Mouse (Mus musculus) testis, postnatal 10 days (tissue): ENCODE data around the gene Pafah1b3.

Experiments used
- DNase-seq: peaks from one replicate; pipeline ENCODE4 v3.0.0; 2021; ENCODE audit warnings: low spot score

Pafah1b3 gene

DNA sequence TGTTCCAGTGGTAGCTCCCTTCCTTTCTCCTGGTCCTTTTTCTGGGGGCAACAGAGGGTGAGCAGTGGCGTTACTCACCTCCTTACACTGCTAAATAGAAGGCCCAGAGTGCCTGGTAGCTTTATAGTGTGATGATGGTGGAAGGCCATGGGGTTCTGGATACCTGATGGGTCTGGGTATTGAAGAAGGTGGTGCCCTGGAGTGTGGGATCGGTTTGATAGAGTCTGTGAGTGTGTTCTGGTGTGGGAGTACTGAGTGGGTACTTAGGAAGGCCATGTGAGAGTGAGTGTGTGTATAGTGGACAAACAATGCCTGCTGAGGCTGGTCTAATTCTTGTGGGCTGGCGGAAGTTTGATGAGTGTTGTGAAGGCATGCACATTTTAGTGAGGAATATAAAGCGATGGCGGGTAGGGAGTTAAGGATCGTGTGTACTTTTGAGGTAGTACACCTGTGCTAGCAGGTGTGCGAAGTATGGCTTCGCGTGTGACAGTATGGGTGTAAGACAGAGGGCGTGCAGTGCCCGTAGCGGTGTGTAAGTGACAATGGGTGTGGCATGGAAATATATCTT is 16.5 kb downstream of the Pafah1b3 start:
- DNase-seq, result peak; percentile 43

DNA sequence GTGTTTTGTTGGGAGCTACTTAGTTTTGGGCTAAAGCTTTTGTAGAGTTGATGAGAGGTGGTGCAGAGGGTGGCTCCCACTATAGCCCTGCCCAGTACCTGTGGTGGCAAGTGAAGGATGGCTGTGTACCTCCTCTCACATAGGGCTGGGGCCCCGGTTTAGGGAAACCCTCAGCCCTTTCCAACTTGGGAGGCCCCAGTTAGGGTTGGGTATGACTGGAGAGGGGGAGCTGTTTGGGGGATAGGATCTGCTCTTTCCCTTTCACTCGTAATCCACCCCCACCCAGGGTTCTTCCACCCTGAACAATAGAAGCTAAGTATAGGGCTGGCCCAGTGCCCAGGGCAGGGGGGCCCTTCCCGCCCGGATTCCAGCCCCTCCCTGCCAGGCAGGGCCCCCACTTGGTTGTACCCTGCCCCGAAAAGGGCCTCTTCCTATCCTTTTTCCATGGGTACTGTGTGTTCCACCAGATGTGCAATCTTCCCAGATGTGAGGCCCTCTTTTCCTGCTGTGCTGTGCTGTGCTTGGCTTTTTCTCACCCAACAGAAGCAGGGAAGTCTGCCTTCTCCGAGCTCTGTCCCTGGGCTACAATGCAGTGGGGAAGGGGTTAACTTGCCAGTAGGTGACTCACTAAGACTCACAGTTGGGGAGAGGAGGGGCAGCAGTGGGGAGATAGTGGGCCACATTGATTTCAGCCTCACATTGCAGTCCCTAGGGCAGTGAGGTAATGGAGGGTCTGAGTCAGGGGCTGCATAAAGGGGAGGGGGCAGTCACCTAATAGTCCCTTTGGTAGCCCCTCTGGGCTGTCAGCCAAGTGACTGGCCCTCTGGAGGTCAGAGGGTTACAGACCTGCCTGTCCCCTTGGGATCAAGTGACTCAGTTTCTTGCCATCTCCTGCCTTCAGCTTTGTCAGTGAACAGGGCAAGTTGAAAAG is 17.7 kb downstream of the Pafah1b3 start:
- DNase-seq, result peak; percentile 80

DNA sequence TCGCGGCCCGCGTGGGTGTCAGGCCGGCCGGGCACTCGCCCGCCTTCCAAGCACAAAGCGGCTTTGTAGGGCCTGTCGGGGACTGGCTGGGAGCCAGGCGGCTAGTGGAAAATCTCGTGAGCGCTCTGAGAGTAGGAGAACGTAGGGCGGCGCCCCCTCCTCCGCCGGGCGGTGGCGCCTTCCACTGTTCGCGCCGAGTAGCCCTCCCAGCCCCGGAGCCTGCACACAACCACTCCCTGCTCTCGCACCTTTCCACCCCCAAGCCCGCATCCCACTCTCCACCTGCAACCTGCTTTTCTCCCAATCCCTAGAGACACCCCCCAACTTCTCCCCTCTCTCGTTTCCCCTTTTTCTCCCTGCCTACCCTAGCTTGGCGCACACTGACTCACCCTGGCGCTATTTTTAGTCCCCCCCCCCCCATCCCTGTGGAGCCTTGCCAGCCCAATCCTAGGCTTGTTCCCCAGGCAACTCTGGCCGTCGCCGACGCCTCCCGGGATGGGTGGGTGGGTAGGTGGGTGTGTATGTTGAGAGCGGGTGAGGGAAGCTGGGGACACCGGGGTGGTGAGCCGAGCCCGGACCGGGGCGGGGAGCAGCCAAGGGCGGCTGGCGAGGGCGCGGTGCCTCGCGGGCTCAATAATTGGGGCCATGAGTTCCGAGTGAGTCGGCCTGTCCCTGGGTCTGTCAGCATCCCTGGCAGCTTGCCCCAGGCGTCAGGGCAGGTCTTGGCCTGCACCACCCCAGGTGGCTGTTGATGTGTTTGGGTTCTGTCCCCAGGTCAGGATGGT is 18.5 kb downstream of the Pafah1b3 start:
- DNase-seq, result peak; percentile 96

DNA sequence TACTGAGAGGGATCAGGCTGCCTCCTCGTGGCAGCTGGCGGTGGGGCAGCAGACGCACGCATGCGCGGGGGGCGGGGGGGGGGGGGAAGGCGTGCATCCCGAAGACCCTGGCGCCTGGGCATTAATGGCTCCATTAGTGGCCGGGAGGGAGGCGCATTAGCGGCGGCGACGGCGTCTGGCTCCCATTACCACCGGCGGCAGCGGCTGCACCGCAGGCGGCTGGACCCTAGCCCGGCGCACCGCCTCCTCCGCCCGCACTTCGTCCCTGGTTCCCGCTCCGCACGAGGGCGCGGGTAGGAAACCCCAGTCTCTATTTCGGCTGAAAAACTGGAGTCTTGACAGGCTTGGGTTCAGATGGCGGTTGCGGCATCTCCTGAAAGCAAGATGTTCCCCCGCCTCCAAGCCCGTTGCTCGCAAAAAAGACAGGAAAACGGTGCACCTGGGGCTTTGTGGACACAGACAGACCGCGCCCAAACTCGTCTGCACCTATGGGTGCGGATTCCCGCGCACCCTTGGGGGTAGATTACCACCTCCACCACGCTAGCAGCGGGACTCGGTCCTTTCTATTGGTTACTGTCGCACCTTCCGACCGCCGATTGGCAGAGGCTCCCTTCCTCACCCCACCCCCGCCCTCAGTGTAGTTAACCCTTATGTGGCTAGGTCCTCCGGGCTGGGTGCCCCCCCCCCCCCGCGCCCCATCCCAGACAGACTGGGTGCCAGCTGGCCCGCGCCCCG is 19.3 kb downstream of the Pafah1b3 start:
- peak; percentile 84 for DNase-seq

DNA sequence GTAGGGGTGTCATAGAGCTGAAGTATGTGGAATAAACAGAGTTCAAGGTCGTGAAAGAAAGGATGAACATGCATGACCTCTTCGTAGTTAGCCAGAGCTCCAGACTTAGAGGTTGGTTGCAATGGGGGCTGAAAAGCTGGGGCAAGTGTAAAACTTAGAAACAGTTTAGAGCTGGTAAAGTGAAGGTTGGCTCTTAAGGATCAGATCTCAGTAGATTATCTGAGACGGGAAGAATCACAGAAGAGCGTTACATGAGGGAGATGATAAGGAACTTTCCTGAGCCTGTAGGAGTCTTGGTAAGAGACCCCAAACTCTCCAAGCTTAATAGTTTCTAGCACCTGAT is 19.8 kb downstream of the Pafah1b3 start:
- DNase-seq, result no peak

DNA sequence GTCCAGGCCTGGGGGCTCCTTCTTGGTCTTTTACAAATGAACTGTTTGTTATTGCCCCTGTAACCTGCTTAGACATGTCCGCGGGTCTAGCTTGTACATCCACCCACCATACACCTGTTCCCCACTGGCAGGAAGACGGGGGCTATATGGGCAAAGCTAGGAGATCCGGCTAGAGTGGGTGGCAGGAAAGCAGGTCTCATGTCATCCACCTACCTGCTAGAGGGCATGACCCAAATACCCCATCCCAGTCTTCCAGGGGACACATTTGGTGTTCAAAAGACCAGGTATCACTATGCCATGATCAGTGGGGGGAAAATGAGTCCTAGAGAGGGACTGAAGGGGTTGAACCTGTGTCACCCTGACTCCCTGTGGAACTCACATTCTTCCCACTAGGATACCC is 20.4 kb downstream of the Pafah1b3 start:
- no peak for DNase-seq

DNA sequence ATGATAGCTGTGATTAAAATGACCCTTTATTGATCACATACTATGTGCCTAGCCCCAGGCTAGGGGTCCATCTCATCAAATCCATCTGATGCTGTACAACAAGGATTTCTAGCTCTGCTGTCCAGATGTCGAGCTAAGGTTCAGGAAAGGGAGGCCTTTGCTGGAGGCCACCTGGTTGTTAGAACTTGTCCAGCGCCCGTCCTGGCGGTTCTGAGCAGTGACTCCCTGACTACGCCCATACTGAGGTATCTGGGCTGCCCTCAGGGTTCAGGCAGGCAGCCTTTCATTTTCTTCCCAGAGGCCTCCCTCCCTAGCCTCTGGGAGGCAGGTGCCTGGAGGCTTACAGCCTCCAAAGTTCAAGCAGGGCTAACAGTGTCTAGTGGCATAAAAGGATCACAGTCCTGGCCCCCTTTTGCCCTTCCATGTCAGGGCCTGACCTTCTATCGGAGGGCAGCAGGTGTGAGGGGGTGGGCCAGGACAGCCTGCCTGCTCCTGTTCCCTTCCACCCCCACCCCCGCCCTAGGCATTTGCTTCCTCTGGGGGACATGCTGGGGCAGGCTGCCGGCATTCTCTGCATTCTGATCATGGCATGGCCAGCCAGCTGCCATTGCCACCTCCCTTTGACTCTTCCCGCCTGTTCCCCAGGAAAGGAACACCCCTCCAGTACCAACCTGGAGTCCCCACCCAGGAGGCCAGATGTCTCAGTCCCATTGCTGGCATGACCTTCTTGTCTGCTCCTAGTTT is 22.1 kb downstream of the Pafah1b3 start:
- DNase-seq, result no peak

DNA sequence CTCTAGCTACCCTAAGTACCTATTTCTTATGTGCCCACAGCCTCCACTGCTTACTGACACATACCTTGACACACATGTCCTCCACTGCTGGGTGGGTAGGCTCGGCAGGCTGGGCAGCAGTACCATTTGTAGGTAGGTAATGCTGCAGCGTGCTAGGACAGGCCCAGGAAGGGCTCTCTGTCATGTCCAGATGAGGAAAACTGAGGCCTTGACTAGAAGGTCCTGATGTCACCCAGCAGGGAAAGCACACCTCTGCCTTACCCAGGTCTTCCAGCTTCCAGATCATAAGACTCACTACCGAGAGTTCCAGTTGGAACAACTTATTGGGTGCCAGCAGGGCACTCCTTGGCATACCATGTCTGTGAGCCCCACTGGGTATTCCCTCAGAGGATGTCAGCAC is 22.8 kb downstream of the Pafah1b3 start:
- no peak for DNase-seq

DNA sequence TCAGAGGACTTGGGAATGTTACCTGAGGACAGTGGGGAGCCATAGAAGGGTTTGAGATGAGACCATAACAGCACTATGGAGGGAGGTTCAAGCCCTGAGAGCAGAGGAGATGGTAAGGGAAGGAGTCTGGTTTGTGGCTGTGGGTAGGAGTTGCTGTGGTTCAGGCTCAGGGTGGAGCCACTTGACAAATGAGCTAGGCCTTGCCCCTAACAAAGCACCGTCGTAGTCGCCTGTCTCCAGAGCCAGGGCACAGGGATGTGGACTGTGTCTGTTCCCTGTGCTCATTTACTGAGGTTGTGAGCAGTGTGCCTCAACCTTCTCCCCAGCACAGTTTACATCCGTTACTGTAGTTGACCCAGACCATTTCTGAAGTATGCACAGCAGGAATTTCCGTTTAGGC is 23.2 kb downstream of the Pafah1b3 start:
- no peak for DNase-seq

DNA sequence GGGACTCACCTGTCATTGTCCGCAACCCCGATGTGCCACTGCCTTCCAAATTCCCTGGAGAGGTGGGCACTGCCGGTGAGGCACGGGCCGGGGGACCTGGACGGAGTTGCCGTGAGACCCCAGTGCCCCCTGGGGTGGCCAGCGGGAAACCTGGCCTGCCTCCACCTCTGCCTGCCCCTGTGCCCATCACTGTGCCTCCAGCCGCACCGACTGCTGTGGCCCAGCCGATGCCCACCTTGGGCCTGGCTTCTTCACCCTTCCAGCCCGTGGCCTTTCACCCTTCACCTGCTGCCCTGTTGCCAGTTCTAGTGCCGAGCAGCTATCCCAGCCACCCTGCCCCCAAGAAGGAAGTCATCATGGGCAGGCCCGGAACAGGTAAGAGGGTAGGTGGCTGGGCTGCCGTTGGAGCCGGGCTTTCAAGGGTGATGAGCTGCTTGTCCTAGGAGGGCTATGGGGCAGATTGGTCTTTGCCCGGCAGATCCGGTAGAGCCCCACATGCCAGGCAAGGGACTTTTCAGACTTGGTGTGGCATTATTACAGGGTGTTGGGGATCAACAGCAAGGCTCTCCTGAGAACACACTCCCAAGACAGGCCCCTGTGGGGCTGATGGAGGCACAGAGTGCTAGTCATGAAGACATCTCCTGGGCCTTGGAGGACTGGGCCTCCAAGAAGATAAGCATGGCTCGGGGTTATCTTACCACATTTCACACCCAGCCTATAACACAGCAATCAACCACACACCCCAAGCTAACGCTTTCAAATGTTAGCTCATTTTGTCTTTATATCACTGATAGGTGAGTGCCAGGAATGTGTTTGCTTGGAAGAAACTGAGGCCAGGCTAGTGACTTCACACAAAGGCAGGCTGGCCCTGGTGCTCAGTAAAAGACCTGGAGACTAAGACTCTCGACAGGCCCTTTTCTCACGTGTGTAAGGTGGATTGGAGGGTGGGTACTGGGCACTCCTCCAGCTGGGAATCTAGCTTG is 24.2 kb downstream of the Pafah1b3 start:
- peak; percentile 44 for DNase-seq

DNA sequence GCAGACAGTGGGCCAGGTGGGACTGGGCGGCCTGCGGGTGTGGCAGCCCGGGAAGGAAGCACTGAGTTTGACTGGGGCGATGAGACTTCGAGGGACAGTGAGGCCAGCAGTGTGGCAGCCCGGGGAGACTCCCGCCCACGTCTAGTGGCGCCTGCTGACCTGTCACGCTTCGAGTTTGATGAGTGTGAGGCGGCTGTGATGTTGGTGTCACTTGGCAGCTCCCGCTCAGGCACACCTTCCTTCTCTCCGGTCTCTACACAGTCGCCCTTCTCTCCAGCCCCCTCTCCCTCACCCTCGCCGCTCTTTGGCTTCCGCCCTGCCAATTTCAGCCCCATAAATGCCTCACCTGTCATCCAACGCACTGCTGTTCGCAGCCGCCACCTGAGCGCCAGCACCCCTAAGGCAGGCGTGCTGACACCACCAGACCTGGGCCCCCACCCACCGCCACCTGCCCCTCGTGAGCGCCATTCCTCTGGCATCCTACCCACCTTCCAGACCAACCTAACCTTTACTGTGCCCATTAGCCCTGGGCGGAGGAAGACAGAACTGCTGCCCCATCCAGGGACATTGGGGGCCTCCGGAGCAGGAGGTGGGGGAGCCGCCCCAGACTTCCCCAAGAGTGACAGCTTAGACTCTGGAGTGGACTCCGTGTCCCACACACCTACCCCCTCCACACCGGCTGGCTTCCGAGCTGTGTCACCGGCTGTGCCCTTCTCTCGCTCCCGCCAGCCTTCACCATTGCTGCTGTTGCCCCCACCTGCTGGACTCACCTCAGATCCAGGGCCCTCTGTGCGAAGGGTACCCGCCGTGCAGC is 25.1 kb downstream of the Pafah1b3 start:
- no peak for DNase-seq

DNA sequence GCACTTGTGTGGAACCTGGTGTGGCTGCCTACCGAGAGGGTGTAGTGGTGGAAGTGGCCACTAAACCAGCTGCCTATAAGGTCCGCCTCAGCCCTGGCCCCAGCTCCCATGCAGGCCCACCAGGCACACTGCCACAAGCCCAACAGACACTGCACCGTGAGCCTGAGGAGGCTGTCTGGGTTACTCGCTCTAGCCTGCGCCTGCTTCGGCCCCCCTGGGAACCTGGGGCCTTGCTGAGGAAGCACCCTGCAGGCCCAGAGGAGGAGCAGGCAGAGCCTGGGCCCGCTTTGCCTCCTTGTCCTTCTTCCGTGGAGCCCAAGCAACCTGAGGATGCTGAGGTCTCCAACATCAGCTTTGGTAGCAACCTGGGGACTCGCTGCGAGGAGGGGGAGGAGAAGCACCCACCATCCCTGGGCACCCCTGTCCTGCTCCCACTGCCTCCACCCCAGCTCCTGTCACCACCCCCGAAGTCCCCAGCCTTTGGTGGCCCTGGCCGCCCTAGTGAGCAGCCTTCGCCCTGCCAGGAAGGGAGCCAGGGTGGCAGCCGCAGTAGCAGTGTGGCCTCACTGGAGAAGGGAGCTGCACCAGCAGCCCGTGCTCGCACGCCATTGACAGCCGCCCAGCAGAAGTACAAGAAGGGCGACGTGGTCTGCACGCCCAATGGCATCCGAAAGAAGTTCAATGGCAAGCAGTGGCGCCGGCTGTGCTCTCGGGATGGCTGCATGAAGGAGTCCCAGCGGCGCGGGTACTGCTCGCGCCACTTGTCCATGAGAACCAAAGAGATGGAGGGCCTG is 25.9 kb downstream of the Pafah1b3 start:
- DNase-seq, result peak; percentile 43

DNA sequence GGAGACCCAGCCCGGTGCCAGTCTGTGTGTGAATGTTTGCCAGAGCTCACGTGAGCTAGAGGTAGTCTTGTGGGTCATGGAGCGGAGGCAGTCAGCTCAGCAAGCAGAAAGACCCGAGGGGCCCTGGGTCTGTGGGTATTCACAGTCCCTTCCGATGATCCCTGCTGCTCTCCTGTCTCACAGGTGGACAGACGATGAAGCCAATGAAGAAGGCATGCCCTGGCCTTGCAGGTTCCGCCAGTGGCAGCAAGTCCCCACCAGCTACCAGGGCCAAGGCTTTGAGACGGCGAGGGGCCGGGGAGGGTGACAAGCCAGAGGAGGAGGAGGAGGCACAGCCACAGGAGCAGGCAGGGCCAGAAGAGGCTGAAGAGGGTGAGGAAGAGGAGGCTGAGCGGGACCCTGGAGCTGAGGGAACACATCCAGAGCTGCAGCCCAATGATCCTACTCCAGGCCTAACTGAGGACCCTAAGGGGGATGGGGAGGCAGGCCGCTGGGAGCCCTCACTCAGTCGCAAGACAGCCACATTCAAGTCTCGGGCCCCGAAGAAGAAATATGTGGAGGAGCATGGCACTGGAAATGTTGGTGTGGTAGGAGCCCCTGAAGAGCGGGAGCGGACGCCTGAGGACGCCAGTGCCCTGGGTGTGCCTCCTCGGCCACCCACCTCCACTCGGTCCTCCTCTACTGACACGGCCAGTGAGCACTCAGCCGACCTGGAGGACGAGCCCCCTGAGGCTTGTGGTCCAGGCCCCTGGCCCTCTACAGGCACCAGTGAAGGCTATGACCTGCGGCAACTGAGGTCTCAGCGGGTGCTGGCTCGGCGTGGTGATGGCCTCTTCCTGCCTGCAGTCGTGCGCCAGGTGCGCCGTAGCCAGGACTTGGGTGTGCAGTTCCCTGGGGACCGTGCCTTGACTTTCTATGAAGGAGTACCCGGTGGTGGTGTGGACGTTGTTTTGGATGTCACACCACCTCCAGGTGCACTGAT is 26.8 kb downstream of the Pafah1b3 start:
- DNase-seq, result peak; percentile 46

DNA sequence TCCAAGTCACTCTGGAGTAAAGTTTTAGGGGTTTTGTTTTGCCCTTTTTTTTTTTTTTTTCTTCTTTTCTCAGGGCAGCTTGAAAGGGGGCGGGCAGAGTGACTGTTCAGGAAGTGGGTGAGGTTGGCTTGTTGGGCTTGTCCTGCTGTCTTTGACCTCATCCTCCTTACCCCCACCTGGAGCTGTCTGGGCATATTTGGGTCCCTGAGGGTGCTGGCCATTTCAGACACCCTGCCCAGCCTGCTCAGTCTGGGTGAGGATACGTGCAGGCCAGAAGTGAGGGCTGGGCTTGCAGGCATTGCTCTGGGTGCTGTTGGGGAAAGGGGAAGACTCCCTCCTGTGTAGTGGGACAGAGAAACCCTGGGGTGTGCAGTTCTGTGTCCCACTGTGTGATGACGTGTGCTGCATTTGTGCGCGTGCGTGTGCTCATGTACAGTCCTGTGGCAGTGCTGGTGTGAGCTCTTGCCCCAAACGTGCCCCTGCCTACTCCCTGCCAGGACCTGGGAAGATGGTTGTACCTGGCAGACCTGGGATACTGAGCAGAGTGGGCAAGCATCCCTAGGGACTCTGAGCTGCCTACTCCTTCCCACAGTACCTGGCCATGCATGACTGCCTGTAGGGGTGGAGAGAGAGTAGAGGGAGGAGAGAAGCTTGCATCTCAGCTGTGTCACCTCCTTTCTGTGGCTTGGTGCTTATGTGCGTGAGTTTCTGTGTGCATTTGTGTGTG is 28.1 kb downstream of the Pafah1b3 start:
- no peak for DNase-seq

DNA sequence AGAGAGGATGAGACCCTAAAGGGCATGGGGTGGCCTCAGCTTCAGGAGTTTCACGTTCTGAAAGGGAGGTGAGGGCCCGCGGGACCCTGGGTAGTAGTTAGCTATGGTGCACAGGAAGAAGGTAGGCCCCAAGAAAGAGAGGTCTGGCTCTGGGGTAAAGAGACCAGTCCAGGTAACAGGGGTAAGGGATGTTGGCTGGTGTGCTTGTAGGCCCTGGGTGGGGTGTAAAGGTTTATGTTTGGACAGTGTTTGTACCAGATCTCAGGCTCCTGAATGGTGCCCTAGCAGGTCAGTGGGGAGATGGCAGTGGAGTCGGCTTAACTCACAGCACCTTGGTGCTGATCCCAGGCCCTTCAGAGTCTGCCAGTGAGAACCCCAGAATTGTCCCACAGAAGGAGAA is 28.8 kb downstream of the Pafah1b3 start:
- peak; percentile 45 for DNase-seq

DNA sequence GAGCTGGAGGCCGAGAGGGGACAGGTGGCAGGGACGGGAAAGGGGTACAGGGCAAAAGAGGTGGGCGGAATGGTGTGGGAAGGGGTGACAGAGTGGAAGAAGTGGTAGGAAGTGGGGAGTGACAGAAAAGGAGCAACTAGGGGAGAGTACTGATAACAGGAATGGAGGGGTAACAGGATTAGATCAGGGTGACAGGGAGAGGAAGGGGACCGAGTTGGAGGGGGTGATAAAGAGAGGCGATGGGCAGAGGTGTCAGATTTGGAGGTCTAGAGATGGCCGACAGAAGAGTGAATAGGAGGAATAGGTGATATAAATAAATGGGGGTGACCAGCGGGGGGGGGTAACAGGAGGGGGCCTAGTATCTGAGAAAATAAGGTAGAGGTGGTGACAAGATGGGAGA is 29.2 kb downstream of the Pafah1b3 start:
- DNase-seq, result no peak
